Mouse (Mus musculus): Measurements from ENCODE around the gene Ssbp3. TPM values are rescaled to one million over a fixed set of nuclear protein-coding genes. Genes with fewer than 3 reads are reported as not detected.

Ssbp3 gene
- total RNA-seq, 2 experiments from 2014 or later, result 157 TPM

- no peak overlapping the region for H3K27ac ChIP-seq
- DNase-seq (ENCODE audit: low spot score in 2 of 2), result no peak
- no peak overlapping the region for H3K4me3 ChIP-seq
- TF ChIP-seq CTCF (conservative IDR thresholded peaks at IDR 0.05), result no peak
Observed at GRCm38 (mm10) chr4:106928961-106929360, 18.5 kb downstream of the Ssbp3 start.

GRCm38 (mm10) chr4:106932583-106932982 is 22.1 kb downstream of the Ssbp3 start:
- DNase-seq (ENCODE audit: low spot score in 2 of 2), result no peak
- Histone ChIP-seq H3K27ac (no peak overlapping the region), H3K4me3 (no peak overlapping the region)
- no peak for TF ChIP-seq CTCF (conservative IDR thresholded peaks at IDR 0.05)

- TF ChIP-seq CTCF (conservative IDR thresholded peaks at IDR 0.05), result no peak
- no peak for DNase-seq (ENCODE audit: low spot score in 2 of 2)
- H3K4me3 ChIP-seq, result no peak overlapping the region
- no peak overlapping the region for H3K27ac ChIP-seq
Observed at GRCm38 (mm10) chr4:106933813-106934482, 23.4 kb downstream of the Ssbp3 start.

- peak overlapping the region; percentile 6 for H3K27ac ChIP-seq
- peak in 1 of 2 experiments; percentile 49 for DNase-seq (ENCODE audit: low spot score in 2 of 2)
- no peak for TF ChIP-seq CTCF (conservative IDR thresholded peaks at IDR 0.05)
- H3K4me3 ChIP-seq, result no peak overlapping the region
Observed at GRCm38 (mm10) chr4:106934931-106935582, 24.6 kb downstream of the Ssbp3 start.

GRCm38 (mm10) chr4:106935583-106935935 is 25.1 kb downstream of the Ssbp3 start:
- TF ChIP-seq CTCF (conservative IDR thresholded peaks at IDR 0.05), result no peak

GRCm38 (mm10) chr4:106936041-106936440 is 25.5 kb downstream of the Ssbp3 start:
- no peak overlapping the region for H3K4me3 ChIP-seq
- no peak for DNase-seq (ENCODE audit: low spot score in 2 of 2)
- peak overlapping the region; percentile 6; the same call in 1 of the 2 replicates for H3K27ac ChIP-seq
- no peak for TF ChIP-seq CTCF (conservative IDR thresholded peaks at IDR 0.05)

More at GRCm38 (mm10) chr4:106935583-106935935, 25.1 kb downstream of the Ssbp3 start:
- DNase-seq (ENCODE audit: low spot score in 2 of 2), result no peak
- peak overlapping the region; percentile 6 for H3K27ac ChIP-seq
- H3K4me3 ChIP-seq, result no peak overlapping the region

- TF ChIP-seq CTCF (conservative IDR thresholded peaks at IDR 0.05), result no peak
- no peak overlapping the region for H3K4me3 ChIP-seq
- DNase-seq (ENCODE audit: low spot score in 2 of 2), result no peak
- peak overlapping the region; percentile 6; the same call in 1 of the 2 replicates for H3K27ac ChIP-seq
Observed at GRCm38 (mm10) chr4:106936741-106937140, 26.2 kb downstream of the Ssbp3 start.

- no peak for DNase-seq (ENCODE audit: low spot score in 2 of 2)
- Histone ChIP-seq H3K27ac (peak overlapping the region; percentile 40; the same call in 1 of the 2 replicates), H3K4me3 (no peak overlapping the region)
- no peak for TF ChIP-seq CTCF (conservative IDR thresholded peaks at IDR 0.05)
Observed at GRCm38 (mm10) chr4:106938506-106939222, 28.2 kb downstream of the Ssbp3 start.

- Histone ChIP-seq H3K4me3 (no peak overlapping the region), H3K27ac (peak overlapping the region; percentile 81)
- TF ChIP-seq CTCF (conservative IDR thresholded peaks at IDR 0.05), result no peak
- peak in 1 of 2 experiments; percentile 33 for DNase-seq (ENCODE audit: low spot score in 2 of 2)
Observed at GRCm38 (mm10) chr4:106939223-106939918, 28.9 kb downstream of the Ssbp3 start.

- no peak for TF ChIP-seq CTCF (conservative IDR thresholded peaks at IDR 0.05)
- Histone ChIP-seq H3K4me3 (no peak overlapping the region), H3K27ac (peak overlapping the region; percentile 81)
- no peak for DNase-seq (ENCODE audit: low spot score in 2 of 2)
Observed at GRCm38 (mm10) chr4:106939919-106940227, 29.4 kb downstream of the Ssbp3 start.

GRCm38 (mm10) chr4:106940945-106941344 is 30.4 kb downstream of the Ssbp3 start:
- no peak for DNase-seq (ENCODE audit: low spot score in 2 of 2)
- H3K4me3 ChIP-seq, result no peak overlapping the region
- H3K27ac ChIP-seq, result peak overlapping the region; percentile 32; the same call in 1 of the 2 replicates
- TF ChIP-seq CTCF (conservative IDR thresholded peaks at IDR 0.05), result no peak

- TF ChIP-seq CTCF (conservative IDR thresholded peaks at IDR 0.05), result no peak
- Histone ChIP-seq H3K27ac (no peak overlapping the region; the same call in 1 of the 2 replicates), H3K4me3 (no peak overlapping the region)
- no peak for DNase-seq (ENCODE audit: low spot score in 2 of 2)
Observed at GRCm38 (mm10) chr4:106941475-106941874, 31.0 kb downstream of the Ssbp3 start.

GRCm38 (mm10) chr4:106942491-106942890 is 32.0 kb downstream of the Ssbp3 start:
- Histone ChIP-seq H3K4me3 (no peak overlapping the region), H3K27ac (no peak overlapping the region)
- no peak for TF ChIP-seq CTCF (conservative IDR thresholded peaks at IDR 0.05)
- no peak for DNase-seq (ENCODE audit: low spot score in 2 of 2)

Data from layer of hippocampus, adult 2 months (tissue).